Mouse (Mus musculus): Measurements from ENCODE around the gene Gm12695. TPM values are rescaled to one million over a fixed set of nuclear protein-coding genes. Genes with fewer than 3 reads are reported as not detected.

The Gm12695 gene
- not detected in 2 replicates for polyA plus RNA-seq (2012; rRNA removed)

- Histone ChIP-seq H3K4me3 (ENCODE audit: extremely low read depth, insufficient read depth, insufficient read length) (no peak within 1 kb of the TSS), H3K36me3 (ENCODE audit: control insufficient read depth, insufficient read depth, low read length) (no peaks in the 10 kb centered on the region), H3K27me3 (ENCODE audit: control insufficient read depth, insufficient read depth, low read length) (no peaks in the 10 kb centered on the region), H3K4me1 (ENCODE audit: control insufficient read depth, insufficient read depth, insufficient read length) (no peaks in the 10 kb centered on the region), H3K27ac (ENCODE audit: insufficient read depth, low read length) (no peak within 1 kb of the TSS)
- no peak for TF ChIP-seq CTCF (IDR thresholded peaks at IDR 0.05; ENCODE audit: extremely low read depth, insufficient read depth, insufficient read length, insufficient replicate concordance)
- TF ChIP-seq POLR2A (IDR thresholded peaks at IDR 0.05; ENCODE audit: low read depth, low read length): no peak
- no peak for DNase-seq (ENCODE audit: low read depth in 1 of 2, low spot score in 2 of 2)
- 91% methylated on average over 3 of the region's 3 CpGs for WGBS
Measured at GRCm38 (mm10) chr4:96785086-96785485, at the start of gene Gm12695. Gene Gm12695, minus strand, starts transcription at chr4:96785186.

GRCm38 (mm10) chr4:96825540-96826045 lies 40.6 kb upstream of the Gm12695 start:
- Histone ChIP-seq H3K4me3 (ENCODE audit: extremely low read depth, insufficient read depth, insufficient read length) (no peak overlapping the region), H3K4me1 (ENCODE audit: control insufficient read depth, insufficient read depth, insufficient read length) (no peaks in the 10 kb centered on the region), H3K27me3 (ENCODE audit: control insufficient read depth, insufficient read depth, low read length) (no peaks in the 10 kb centered on the region), H3K36me3 (ENCODE audit: control insufficient read depth, insufficient read depth, low read length) (no peaks in the 10 kb centered on the region), H3K27ac (ENCODE audit: insufficient read depth, low read length) (no peak overlapping the region)
- no peak for DNase-seq (ENCODE audit: low read depth in 1 of 2, low spot score in 2 of 2)
- TF ChIP-seq CTCF (IDR thresholded peaks at IDR 0.05; ENCODE audit: extremely low read depth, insufficient read depth, insufficient read length, insufficient replicate concordance) (no peak), POLR2A (IDR thresholded peaks at IDR 0.05; ENCODE audit: low read depth, low read length) (no peak)
- WGBS: 82% methylated on average over 4 of the region's 4 CpGs

DNA sequence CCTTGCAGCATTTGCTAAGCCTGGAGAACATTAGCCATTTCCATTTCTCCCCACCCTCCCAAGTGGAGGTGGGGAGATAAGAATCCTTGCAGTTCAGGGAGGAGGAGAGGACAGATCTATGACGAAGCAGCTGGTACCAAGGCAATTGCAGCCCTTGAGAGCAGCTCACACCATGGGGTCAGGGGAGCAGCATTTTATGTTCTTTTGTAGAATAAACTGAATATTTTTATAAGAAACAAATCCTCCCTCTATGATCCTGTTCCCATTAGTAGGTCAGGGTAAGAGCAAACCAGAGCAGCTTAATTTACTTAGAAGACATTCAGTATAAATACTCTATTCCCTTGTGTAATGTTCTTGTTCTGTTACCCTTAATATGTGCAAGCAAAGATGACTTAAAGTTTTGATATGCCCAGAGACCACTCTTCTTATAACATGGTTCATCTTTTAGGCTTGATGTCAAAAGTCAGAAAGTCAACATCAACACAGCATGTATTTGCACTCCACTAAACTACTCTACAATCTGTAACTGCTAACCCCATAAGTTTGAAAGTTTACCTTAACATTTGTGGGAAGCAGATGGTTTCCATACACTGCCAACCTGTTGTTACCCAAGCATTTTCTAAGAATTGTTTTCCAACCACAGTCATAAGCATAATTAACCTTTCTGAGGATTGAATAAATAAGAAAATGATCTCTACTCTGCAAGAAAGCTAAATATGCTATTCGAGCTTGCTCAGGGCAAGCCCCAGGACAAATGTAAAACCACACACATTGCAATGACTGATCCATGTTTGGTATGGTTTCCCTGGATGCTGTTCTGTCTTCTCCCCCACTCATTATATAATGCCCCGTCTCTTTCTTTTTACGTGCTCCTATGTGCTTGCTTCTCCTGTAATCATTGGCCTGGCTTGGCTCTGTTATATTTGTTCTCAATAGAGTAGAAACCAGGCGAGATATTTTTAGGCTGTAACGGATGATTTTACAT lies 22.1 kb upstream of the Gm12695 start:
- TF ChIP-seq CTCF (IDR thresholded peaks at IDR 0.05; ENCODE audit: extremely low read depth, insufficient read depth, insufficient read length, insufficient replicate concordance) (no peak), POLR2A (IDR thresholded peaks at IDR 0.05; ENCODE audit: low read depth, low read length) (no peak)
- Histone ChIP-seq H3K27me3 (ENCODE audit: control insufficient read depth, insufficient read depth, low read length) (no peaks in the 10 kb centered on the region), H3K4me3 (ENCODE audit: extremely low read depth, insufficient read depth, insufficient read length) (no peak overlapping the region), H3K4me1 (ENCODE audit: control insufficient read depth, insufficient read depth, insufficient read length) (no peaks in the 10 kb centered on the region), H3K36me3 (ENCODE audit: control insufficient read depth, insufficient read depth, low read length) (no peaks in the 10 kb centered on the region), H3K27ac (ENCODE audit: insufficient read depth, low read length) (no peak overlapping the region)
- DNase-seq (ENCODE audit: low read depth in 1 of 2, low spot score in 2 of 2): no peak
- WGBS: 64% methylated on average over 6 of the region's 6 CpGs

DNA sequence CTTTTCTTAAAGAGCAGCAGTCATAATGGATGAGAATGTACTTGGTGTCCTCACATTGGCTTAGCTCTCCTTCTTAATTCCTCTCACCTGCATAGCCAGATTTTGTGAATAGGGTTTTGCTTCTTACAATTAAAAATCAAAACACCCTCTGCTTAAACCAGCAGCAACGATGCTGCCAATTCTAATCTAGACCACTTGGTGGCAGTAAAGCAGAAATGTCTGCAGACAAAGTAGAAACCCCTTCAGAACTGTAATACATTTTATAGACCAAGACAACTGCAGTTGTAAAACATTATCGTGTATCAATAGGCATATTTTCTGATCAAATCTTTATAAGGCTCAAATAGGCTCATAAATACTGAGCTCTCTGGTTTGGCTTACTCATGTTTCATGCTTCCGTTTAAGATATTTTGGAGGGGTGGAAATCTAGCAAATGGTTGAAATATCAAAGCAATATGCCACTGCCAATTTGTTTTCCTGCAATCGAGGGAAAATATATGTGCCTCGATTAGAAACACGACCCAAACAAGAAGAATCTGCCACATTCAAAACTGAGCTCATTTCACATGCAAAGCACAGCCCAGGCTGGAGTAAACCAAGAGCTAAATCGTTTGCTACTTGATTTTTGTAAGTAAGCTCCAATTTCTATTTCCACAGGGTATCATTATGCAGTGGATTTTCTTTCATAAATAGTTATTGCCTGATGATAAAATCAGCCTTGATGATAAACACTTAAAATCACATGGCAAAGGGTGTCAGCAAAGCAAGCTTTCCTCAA lies 14.6 kb upstream of the Gm12695 start:
- H3K27ac ChIP-seq (ENCODE audit: insufficient read depth, low read length): no peak overlapping the region
- H3K4me1 ChIP-seq (ENCODE audit: control insufficient read depth, insufficient read depth, insufficient read length): no peaks in the 10 kb centered on the region
- TF ChIP-seq POLR2A (IDR thresholded peaks at IDR 0.05; ENCODE audit: low read depth, low read length) (no peak), CTCF (IDR thresholded peaks at IDR 0.05; ENCODE audit: extremely low read depth, insufficient read depth, insufficient read length, insufficient replicate concordance) (no peak)
- no peak overlapping the region for H3K4me3 ChIP-seq (ENCODE audit: extremely low read depth, insufficient read depth, insufficient read length)
- no peaks in the 10 kb centered on the region for H3K36me3 ChIP-seq (ENCODE audit: control insufficient read depth, insufficient read depth, low read length)
- no peak for DNase-seq (ENCODE audit: low read depth in 1 of 2, low spot score in 2 of 2)
- H3K27me3 ChIP-seq (ENCODE audit: control insufficient read depth, insufficient read depth, low read length): no peaks in the 10 kb centered on the region
- 43% methylated on average over 7 of the region's 7 CpGs for WGBS

DNA sequence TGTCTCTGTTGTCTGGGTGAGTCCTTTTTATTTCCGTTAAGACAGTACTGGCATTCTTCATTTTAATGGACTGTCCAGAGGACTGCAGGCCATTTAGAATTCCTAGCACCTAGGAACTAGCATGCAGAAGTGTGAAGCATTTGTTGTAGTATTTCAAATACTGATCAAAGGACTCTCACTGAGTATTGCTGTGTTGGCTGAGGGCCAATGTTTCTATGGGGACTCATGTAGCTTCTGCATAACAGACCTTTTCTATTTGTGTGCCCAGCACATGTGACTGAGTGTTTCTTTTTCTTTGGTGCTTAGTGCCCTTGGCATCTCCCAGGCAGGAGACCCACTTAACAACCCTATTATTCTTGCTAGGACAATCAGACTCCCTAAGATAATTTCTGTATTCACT lies 12.6 kb upstream of the Gm12695 start:
- Histone ChIP-seq H3K4me3 (ENCODE audit: extremely low read depth, insufficient read depth, insufficient read length) (no peak overlapping the region), H3K27ac (ENCODE audit: insufficient read depth, low read length) (no peak overlapping the region), H3K27me3 (ENCODE audit: control insufficient read depth, insufficient read depth, low read length) (no peaks in the 10 kb centered on the region), H3K36me3 (ENCODE audit: control insufficient read depth, insufficient read depth, low read length) (no peaks in the 10 kb centered on the region), H3K4me1 (ENCODE audit: control insufficient read depth, insufficient read depth, insufficient read length) (no peaks in the 10 kb centered on the region)
- DNase-seq (ENCODE audit: low read depth in 1 of 2, low spot score in 2 of 2): no peak
- TF ChIP-seq POLR2A (IDR thresholded peaks at IDR 0.05; ENCODE audit: low read depth, low read length) (no peak), CTCF (IDR thresholded peaks at IDR 0.05; ENCODE audit: extremely low read depth, insufficient read depth, insufficient read length, insufficient replicate concordance) (no peak)
- 88% methylated on average over 1 of the region's 1 CpGs for WGBS

- H3K27ac ChIP-seq (ENCODE audit: insufficient read depth, low read length): no peak overlapping the region
- no peak overlapping the region for H3K4me3 ChIP-seq (ENCODE audit: extremely low read depth, insufficient read depth, insufficient read length)
- no peaks in the 10 kb centered on the region for H3K27me3 ChIP-seq (ENCODE audit: control insufficient read depth, insufficient read depth, low read length)
- no peaks in the 10 kb centered on the region for H3K4me1 ChIP-seq (ENCODE audit: control insufficient read depth, insufficient read depth, insufficient read length)
- DNase-seq (ENCODE audit: low read depth in 1 of 2, low spot score in 2 of 2): no peak
- no peaks in the 10 kb centered on the region for H3K36me3 ChIP-seq (ENCODE audit: control insufficient read depth, insufficient read depth, low read length)
- no peak for TF ChIP-seq CTCF (IDR thresholded peaks at IDR 0.05; ENCODE audit: extremely low read depth, insufficient read depth, insufficient read length, insufficient replicate concordance)
- TF ChIP-seq POLR2A (IDR thresholded peaks at IDR 0.05; ENCODE audit: low read depth, low read length): no peak
Measured at GRCm38 (mm10) chr4:96791301-96791700, 6.3 kb upstream of the Gm12695 start.

Data from spleen, adult 2 months (tissue).